Mouse (Mus musculus) bone marrow, adult 2 months (tissue): ENCODE results near the gene Fam81b.

Source experiments
- CTCF ChIP-seq: fragments of 200-500 bp; IDR thresholded peaks from 2 replicates; pipeline ENCODE4 v1.5.1; 2011; ENCODE audit warnings: low read length, control low read depth; ENCODE audit not compliant: control insufficient read depth, insufficient read depth
- POLR2A ChIP-seq: fragments of 200-500 bp; IDR thresholded peaks from 2 replicates; pipeline ENCODE4 v1.6.1; 2011; ENCODE audit warnings: low read depth, mild to moderate bottlenecking, control low read depth, low read length, borderline replicate concordance; ENCODE audit not compliant: control insufficient read depth

DNA sequence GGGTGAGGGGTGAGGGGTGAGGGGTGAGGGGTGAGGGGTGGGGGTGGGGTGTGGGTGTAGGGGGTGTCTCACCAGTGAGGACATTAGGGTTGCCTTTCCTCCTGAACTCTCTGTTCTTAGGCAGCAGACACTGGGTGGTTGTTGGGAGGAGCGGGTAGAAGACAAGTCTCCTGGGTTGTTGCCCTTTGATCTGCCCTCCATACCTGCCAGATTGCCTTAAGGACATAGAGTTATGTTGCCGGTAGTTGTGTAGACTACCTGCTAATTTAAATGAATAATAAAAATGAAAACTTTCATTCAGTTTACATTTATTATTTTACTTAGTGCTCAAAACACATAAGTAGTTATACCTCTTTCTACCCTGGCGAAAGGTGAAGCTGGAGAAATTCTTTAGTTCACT is 369 bp upstream of the Fam81b start:
- TF ChIP-seq POLR2A (no peak), CTCF (no peak)
